Mouse (Mus musculus) gastrocnemius, postnatal 14 days (tissue): ENCODE measurements around the gene Rnft1. TPM values are rescaled to one million over a fixed set of nuclear protein-coding genes. Genes with fewer than 3 reads are reported as not detected.
A peak's percentile ranks its signal among the peaks of the same experiment; 100 is the strongest.
"Not testable (repeated sequence)": the region's sequence is repeated elsewhere in the genome, so short reads cannot be mapped to it uniquely, and the experiment has no call there.

Experiments used
- DNase-seq: peaks from one replicate; pipeline ENCODE4 v3.0.0; 2021; ENCODE audit warnings: mixed read lengths
- intact Hi-C: fragments of 180-260 bp; cut with DNase I; formaldehyde crosslinking; loops from one replicate; pipeline ENCODE4 v1.15.1; 2025; ENCODE audit warnings: low total_unique reads
- long read RNA-seq, 2 experiments: library from polyadenylated mRNA; stranded (forward); transcript quantifications; one replicate each; pipeline ENCODE4 v2.0.0; 2021
- total RNA-seq, 2 experiments: library from RNA; stranded (reverse); gene quantifications; 2 replicates each; pipeline ENCODE4 v1.2.3; 2021

Rnft1 gene
- 10 to 100 TPM; 38.4 to 54.9 TPM for total RNA-seq
- long read RNA-seq, experiment 1, full-length matches to known transcripts = 48 of 58 reads
- long read RNA-seq, experiment 1, partial matches to known transcripts = 5 of 58 reads
- long read RNA-seq, experiment 1, other reads (novel, unspliced or antisense) = 5 of 58 reads
- long read RNA-seq, experiment 2, full-length matches to known transcripts = 51 of 57 reads
- long read RNA-seq, experiment 2, partial matches to known transcripts = 3 of 57 reads
- long read RNA-seq, experiment 2, other reads (novel, unspliced or antisense) = 3 of 57 reads

GRCm38 (mm10) chr11:86484101-86484868 is at the start of gene Rnft1:
Gene Rnft1 (plus strand): TSS chr11:86484657.
- peak; percentile 100 for DNase-seq
- intact Hi-C loops = no loop called here

GRCm38 (mm10) chr11:86436843-86437242 is 47.6 kb upstream of the Rnft1 start:
- intact Hi-C loops = no loop called here
- DNase-seq = peak; percentile 19

- intact Hi-C loops = no loop called here
- DNase-seq = no peak
Observed at GRCm38 (mm10) chr11:86438261-86438660, 46.2 kb upstream of the Rnft1 start.

GRCm38 (mm10) chr11:86440791-86441190 is 43.7 kb upstream of the Rnft1 start:
- no peak for DNase-seq
- intact Hi-C loops = no loop called here

GRCm38 (mm10) chr11:86453991-86454390 is 30.5 kb upstream of the Rnft1 start:
- DNase-seq = no peak
- intact Hi-C loops = no loop called here

GRCm38 (mm10) chr11:86457545-86457944 is 26.9 kb upstream of the Rnft1 start:
- intact Hi-C loops = no loop called here
- DNase-seq = no peak

- intact Hi-C loops = no loop called here
- DNase-seq = no peak
Observed at GRCm38 (mm10) chr11:86458866-86459265, 25.6 kb upstream of the Rnft1 start.

GRCm38 (mm10) chr11:86462579-86462978 is 21.9 kb upstream of the Rnft1 start:
- intact Hi-C loops = no loop called here
- DNase-seq = no peak

GRCm38 (mm10) chr11:86464275-86464674 is 20.2 kb upstream of the Rnft1 start:
- DNase-seq = peak; percentile 60
- intact Hi-C loops = not testable (repeated sequence)

- intact Hi-C loops = no loop called here
- DNase-seq = peak; percentile 14
Observed at GRCm38 (mm10) chr11:86468345-86468744, 16.1 kb upstream of the Rnft1 start.

GRCm38 (mm10) chr11:86468971-86469370 is 15.5 kb upstream of the Rnft1 start:
- intact Hi-C loops = no loop called here

GRCm38 (mm10) chr11:86471785-86472184 is 12.7 kb upstream of the Rnft1 start:
- DNase-seq = no peak
- intact Hi-C loops = no loop called here

More at GRCm38 (mm10) chr11:86468971-86469370, 15.5 kb upstream of the Rnft1 start:
- DNase-seq = no peak

- intact Hi-C loops = no loop called here
- DNase-seq = peak; percentile 23
Observed at GRCm38 (mm10) chr11:86472771-86473171, 11.7 kb upstream of the Rnft1 start.

GRCm38 (mm10) chr11:86473576-86473975 is 10.9 kb upstream of the Rnft1 start:
- DNase-seq = no peak
- intact Hi-C loops = no loop called here

GRCm38 (mm10) chr11:86484910-86485510 is 553 bp downstream of the Rnft1 start:
- intact Hi-C loops = no loop called here
- peak; percentile 44 for DNase-seq

- no peak for DNase-seq
- intact Hi-C loops = no loop called here
Observed at GRCm38 (mm10) chr11:86490782-86491181, 6.3 kb downstream of the Rnft1 start.

- no peak for DNase-seq
- intact Hi-C loops = no loop called here
Observed at GRCm38 (mm10) chr11:86497356-86497755, 12.9 kb downstream of the Rnft1 start.

GRCm38 (mm10) chr11:86497908-86498307 is 13.5 kb downstream of the Rnft1 start:
- intact Hi-C loops = no loop called here
- DNase-seq = no peak

GRCm38 (mm10) chr11:86500795-86501194 is 16.3 kb downstream of the Rnft1 start:
- DNase-seq = no peak
- intact Hi-C loops = no loop called here

- intact Hi-C loops = no loop called here
Observed at GRCm38 (mm10) chr11:86503121-86503520, 18.7 kb downstream of the Rnft1 start.

GRCm38 (mm10) chr11:86507334-86507733 is 22.9 kb downstream of the Rnft1 start:
- intact Hi-C loops = no loop called here
- no peak for DNase-seq

More at GRCm38 (mm10) chr11:86503121-86503520, 18.7 kb downstream of the Rnft1 start:
- DNase-seq = no peak
